Mouse (Mus musculus) heart, embryonic 14.5 days (tissue): ENCODE results near the gene BC035044. TPM values are rescaled to one million over a fixed set of nuclear protein-coding genes. Genes with fewer than 3 reads are reported as not detected.

Source experiments
- ATAC-seq: fragments of 200-750 bp; cut with Nextera tagmentation; 2 replicates; pipeline ENCODE4 v1.8.0; 2017; ENCODE audit warnings: low read depth, moderate TSS enrichment; ENCODE audit not compliant: insufficient number of reproducible peaks, insufficient read depth, low FRiP score
- H3K27ac ChIP-seq, 2 experiments: fragments of 200-500 bp in 1 of 2; fragments of 300-500 bp in 1 of 2; sonication (generic) in 1 of 2; replicated peaks in 1 of 2; 2 replicates each; pipeline ENCODE4 v1.5.1; 2012 to 2014; ENCODE audit warnings: low read depth in 2 of 2, low read length in 2 of 2, control low read depth in 1 of 2, mild to moderate bottlenecking in 1 of 2, mixed read lengths in 1 of 2; ENCODE audit not compliant: control insufficient read depth in 1 of 2, insufficient read depth in 1 of 2
- H3K27me3 ChIP-seq: fragments of 300-500 bp; sonication (generic); 2 replicates; pipeline ENCODE4 v1.6.1; 2014; ENCODE audit warnings: mild to moderate bottlenecking, low read length, control low read depth; ENCODE audit not compliant: control insufficient read depth, insufficient read depth
- H3K36me3 ChIP-seq: fragments of 300-500 bp; sonication (generic); 2 replicates; pipeline ENCODE4 v1.6.1; 2014; ENCODE audit warnings: mild to moderate bottlenecking, control low read depth, low read length, mixed read lengths; ENCODE audit not compliant: control insufficient read depth, insufficient read depth
- H3K4me1 ChIP-seq, 2 experiments: fragments of 200-500 bp in 1 of 2; fragments of 300-500 bp in 1 of 2; sonication (generic) in 1 of 2; 2 replicates each; pipeline ENCODE4 v1.6.1; 2012 to 2014; ENCODE audit warnings: low read length in 2 of 2, control low read depth in 1 of 2, mixed read lengths in 1 of 2; ENCODE audit not compliant: control insufficient read depth in 2 of 2, insufficient read depth in 2 of 2
- H3K4me2 ChIP-seq: fragments of 300-500 bp; sonication (generic); 2 replicates; pipeline ENCODE4 v1.6.1; 2014; ENCODE audit warnings: mild to moderate bottlenecking, low read length
- H3K4me3 ChIP-seq, 2 experiments: fragments of 200-500 bp in 1 of 2; fragments of 300-500 bp in 1 of 2; sonication (generic) in 1 of 2; 2 replicates each; pipeline ENCODE4 v1.5.1; 2012 to 2014; ENCODE audit warnings: low read length in 2 of 2, mild to moderate bottlenecking in 2 of 2, control low read depth in 1 of 2, low read depth in 1 of 2, moderate library complexity in 1 of 2; ENCODE audit not compliant: control insufficient read depth in 1 of 2, insufficient read depth in 1 of 2
- H3K9ac ChIP-seq: fragments of 300-500 bp; sonication (generic); 2 replicates; pipeline ENCODE4 v1.6.1; 2014; ENCODE audit warnings: mild to moderate bottlenecking, low read length
- H3K9me3 ChIP-seq: fragments of 300-500 bp; sonication (generic); 2 replicates; pipeline ENCODE4 v1.6.1; 2016; ENCODE audit warnings: low read length, control low read depth; ENCODE audit not compliant: control insufficient read depth
- WGBS: fragments of 180-500 bp; shearing (Covaris S2); extraction: QIAGEN DNeasy Blood & Tissue Kit; methylation state at CpG from one replicate; pipeline ENCODE4 v1.1.7; 2014; 5-methylcytosine and 5-hydroxymethylcytosine counted together
- polyA plus RNA-seq: library from polyadenylated mRNA; unstranded; fragments of >200 nt; fragmentation: Nextera tagmentation; extraction: Ambion mirVana; gene quantifications from 2 replicates; pipeline ENCODE4 v1.2.1, GENCODE M21; 2014

Gene BC035044
- polyA plus RNA-seq, 1 experiment from 2014 or later: 0.34 TPM

- ATAC-seq: no peak
- WGBS: 51% methylated on average over 2 of the region's 2 CpGs
- no peak overlapping the region for H3K4me2 ChIP-seq
- H3K27ac ChIP-seq: no peak overlapping the region; a peak in 1 of 4 replicates
- H3K27me3 ChIP-seq: no peaks in the 10 kb centered on the region
- H3K4me1 ChIP-seq: no peaks in the 10 kb centered on the region; a peak in 1 of 4 replicates
- no peaks in the 10 kb centered on the region for H3K36me3 ChIP-seq
- no peak overlapping the region for H3K4me3 ChIP-seq
- no peak overlapping the region for H3K9ac ChIP-seq
- H3K9me3 ChIP-seq: no peaks in the 10 kb centered on the region
Measured at GRCm38 (mm10) chr6:128849902-128850301, 41.0 kb downstream of the BC035044 start.

DNA sequence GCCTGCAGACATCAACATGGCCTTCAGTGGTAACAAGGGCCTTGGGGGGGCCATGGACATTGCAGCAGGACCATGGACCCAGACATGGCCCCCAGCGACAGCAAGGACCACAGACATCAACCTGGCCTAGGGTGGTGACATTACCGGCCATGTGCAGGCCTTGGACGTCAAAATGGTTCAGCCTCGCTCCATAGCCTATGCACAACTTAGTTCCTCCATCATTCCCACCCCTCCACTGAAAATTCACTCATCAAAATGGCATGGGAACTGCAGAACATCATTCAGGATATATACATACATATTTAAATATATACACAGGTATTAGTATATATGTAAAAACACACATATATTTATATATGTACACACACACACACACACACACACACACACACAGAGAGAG, 43.5 kb downstream of the BC035044 start:
- no peak overlapping the region for H3K4me3 ChIP-seq
- no peak overlapping the region for H3K4me2 ChIP-seq
- H3K9me3 ChIP-seq: no peaks in the 10 kb centered on the region
- 82% methylated on average over 4 of the region's 4 CpGs for WGBS
- peaks cover 2 to 7% of the 10 kb centered on the region in 2 experiments; a peak in 2 of 4 replicates for H3K4me1 ChIP-seq
- H3K36me3 ChIP-seq: no peaks in the 10 kb centered on the region
- no peak overlapping the region for H3K9ac ChIP-seq
- no peaks in the 10 kb centered on the region for H3K27me3 ChIP-seq
- H3K27ac ChIP-seq: no peak overlapping the region
- no peak for ATAC-seq

- Histone ChIP-seq H3K9me3 (no peaks in the 10 kb centered on the region), H3K27ac (no peak overlapping the region), H3K4me1 (peaks cover 2 to 15% of the 10 kb centered on the region in 2 experiments; a peak in 3 of 4 replicates), H3K27me3 (no peaks in the 10 kb centered on the region), H3K4me2 (no peak overlapping the region), H3K9ac (no peak overlapping the region), H3K36me3 (no peaks in the 10 kb centered on the region), H3K4me3 (no peak overlapping the region)
- ATAC-seq: no peak
- 64% methylated on average over 6 of the region's 9 CpGs for WGBS
Measured at GRCm38 (mm10) chr6:128845998-128846542, 44.9 kb downstream of the BC035044 start.

- H3K4me2 ChIP-seq: peak overlapping the region; percentile 44
- H3K9me3 ChIP-seq: no peaks in the 10 kb centered on the region
- 0 out of 4 replicates have a peak overlapping the region, but pooled peaks of 1 of the 2 experiments have one; percentile 19 for H3K4me3 ChIP-seq
- no peak for ATAC-seq
- H3K36me3 ChIP-seq: no peaks in the 10 kb centered on the region
- 31% methylated on average over 7 of the region's 7 CpGs for WGBS
- no peak overlapping the region for H3K9ac ChIP-seq
- peaks cover 2 to 15% of the 10 kb centered on the region in 2 experiments; a peak in 3 of 4 replicates for H3K4me1 ChIP-seq
- H3K27me3 ChIP-seq: no peaks in the 10 kb centered on the region
- H3K27ac ChIP-seq: no peak overlapping the region
Measured at GRCm38 (mm10) chr6:128845319-128845979, 45.5 kb downstream of the BC035044 start.

DNA sequence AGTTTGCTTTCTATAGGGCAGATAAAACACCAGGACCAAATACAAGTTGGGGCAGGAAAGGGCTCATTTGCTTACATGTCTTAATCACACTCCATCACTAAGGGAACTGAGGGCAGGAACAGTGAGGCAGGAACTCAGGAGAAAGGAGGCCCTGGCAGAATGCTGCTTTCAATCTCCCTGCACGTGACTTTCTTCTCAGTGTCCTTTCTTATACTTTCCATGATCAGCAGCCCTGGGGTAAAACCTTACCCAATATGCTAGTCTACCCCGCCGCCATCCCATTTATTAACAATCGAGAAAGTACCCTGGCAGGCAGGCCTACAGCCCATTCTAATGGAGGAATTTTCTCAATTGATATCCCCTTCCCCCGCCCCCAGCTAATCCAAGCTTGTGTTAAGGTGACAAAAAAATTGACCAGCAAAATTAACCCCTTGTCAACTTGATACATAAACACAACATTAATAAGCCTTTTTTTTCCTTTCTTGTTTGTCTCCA, 46.3 kb downstream of the BC035044 start:
- no peak overlapping the region for H3K27ac ChIP-seq
- no peak overlapping the region for H3K9ac ChIP-seq
- peaks cover 2 to 15% of the 10 kb centered on the region in 2 experiments; a peak in 3 of 4 replicates for H3K4me1 ChIP-seq
- 87% methylated on average over 5 of the region's 5 CpGs for WGBS
- no peaks in the 10 kb centered on the region for H3K27me3 ChIP-seq
- H3K4me2 ChIP-seq: no peak overlapping the region
- ATAC-seq: no peak
- no peaks in the 10 kb centered on the region for H3K9me3 ChIP-seq
- no peak overlapping the region for H3K4me3 ChIP-seq
- no peaks in the 10 kb centered on the region for H3K36me3 ChIP-seq

DNA sequence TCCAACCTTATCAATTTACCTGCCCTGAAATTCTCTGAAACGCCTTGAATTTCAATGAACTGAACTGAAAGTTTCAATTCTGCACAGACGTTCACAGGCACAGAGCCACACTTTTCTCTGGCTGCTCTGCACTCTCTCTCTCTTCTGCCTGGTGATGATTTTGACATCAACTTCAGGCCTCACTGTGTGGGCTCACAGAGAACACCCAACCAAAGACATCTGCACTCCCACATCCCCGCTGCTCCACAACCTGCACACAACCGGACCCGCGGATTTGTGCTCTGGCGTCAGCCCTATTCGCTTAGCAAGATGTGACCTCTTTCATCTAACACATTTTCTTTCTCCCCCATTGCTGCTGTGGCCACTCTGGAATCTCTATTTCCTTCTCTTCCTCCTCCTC, 46.8 kb downstream of the BC035044 start:
- ATAC-seq: no peak
- Histone ChIP-seq H3K4me3 (peak overlapping the region in 1 of 2 experiments; percentile 91; a peak in 2 of 4 replicates), H3K4me2 (peak overlapping the region; percentile 84), H3K27ac (no peak overlapping the region), H3K4me1 (peaks cover 2 to 15% of the 10 kb centered on the region in 2 experiments; a peak in 3 of 4 replicates), H3K27me3 (no peaks in the 10 kb centered on the region), H3K9me3 (no peaks in the 10 kb centered on the region), H3K36me3 (no peaks in the 10 kb centered on the region), H3K9ac (no peak overlapping the region)
- 31% methylated on average over 8 of the region's 8 CpGs for WGBS

GRCm38 (mm10) chr6:128843479-128843992, 47.4 kb downstream of the BC035044 start:
- ATAC-seq: peak; percentile 8; the same call in 1 of the 2 replicates
- Histone ChIP-seq H3K27ac (peak overlapping the region; percentile 78 to 93), H3K9me3 (no peaks in the 10 kb centered on the region), H3K36me3 (no peaks in the 10 kb centered on the region), H3K4me2 (peak overlapping the region; percentile 84), H3K9ac (peak overlapping the region; percentile 93), H3K27me3 (no peaks in the 10 kb centered on the region), H3K4me1 (peaks cover 2 to 15% of the 10 kb centered on the region in 2 experiments; a peak in 3 of 4 replicates), H3K4me3 (peak overlapping the region; percentile 76 to 91)
- under 1% methylated on average over 22 of the region's 22 CpGs for WGBS
